Comparison of ENCODE assay signal across 8 mouse cellular contexts in the genomic region with DNA sequence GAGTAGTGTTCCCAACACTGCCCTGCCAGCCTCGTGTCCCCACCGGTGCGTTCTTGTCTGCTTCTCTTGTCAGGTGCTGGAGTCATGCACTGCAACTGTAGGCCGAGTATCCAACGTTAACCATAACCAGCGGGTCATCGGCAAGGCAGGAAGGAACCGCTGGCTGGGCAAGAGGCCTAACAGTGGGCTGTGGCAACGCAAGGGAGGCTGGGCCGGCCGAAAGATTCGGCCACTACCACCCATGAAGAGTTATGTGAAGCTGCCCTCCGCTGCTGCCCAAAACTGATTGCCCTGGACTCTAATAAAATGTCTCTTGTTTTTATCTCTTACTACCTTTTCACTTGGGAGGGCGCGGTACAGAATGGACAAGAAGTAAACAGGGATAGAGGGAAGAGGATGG. TPM values are rescaled to one million over a fixed set of nuclear protein-coding genes. Genes with fewer than 3 reads are reported as not detected.
A peak's percentile ranks its signal among the peaks of the same experiment; 100 is the strongest.
DNase-seq lines count a peak whose midpoint lies in the region; ATAC-seq and TF ChIP-seq lines count a peak whose summit lies in the region.

No protein-coding gene starts in this region.

- no peak for TF ChIP-seq CTCF in left cerebral cortex, adult 2 months (IDR thresholded peaks at IDR 0.05)
- no peak for TF ChIP-seq CTCF in midbrain, postnatal 0 days (IDR thresholded peaks at IDR 0.05)

- no peak for ATAC-seq in embryonic facial prominence, embryonic 12.5 days (ENCODE audit: insufficient number of reproducible peaks, insufficient read depth, low FRiP score, low TSS enrichment)
- no peak for ATAC-seq in intestine, embryonic 14.5 days (replicated peaks; ENCODE audit: low FRiP score, low TSS enrichment, low read depth)
- no peak for ATAC-seq in midbrain, postnatal 0 days (ENCODE audit: low FRiP score)

- peak overlapping the region; percentile 68 for H3K4me3 ChIP-seq in left cerebral cortex, adult 2 months
- H3K4me3 ChIP-seq in embryonic facial prominence, embryonic 12.5 days: peak overlapping the region; percentile 78
- peak overlapping the region; percentile 67 for H3K4me3 ChIP-seq in intestine, embryonic 14.5 days (ENCODE audit: low read depth, low read length)
- H3K4me3 ChIP-seq in midbrain, postnatal 0 days (ENCODE audit: low read depth, low read length): peak overlapping the region; percentile 50

- H3K4me2 ChIP-seq in embryonic facial prominence, embryonic 12.5 days (replicated peaks): peak overlapping the region; percentile 85
- H3K4me2 ChIP-seq in intestine, embryonic 14.5 days (ENCODE audit: low read length): peak overlapping the region; percentile 85
- peak overlapping the region; percentile 80 for H3K4me2 ChIP-seq in midbrain, postnatal 0 days (ENCODE audit: low read depth, low read length, poor library complexity, severe bottlenecking)

- intact Hi-C loops in left cerebral cortex, adult 2 months (cut with DNase I): loop anchor here (2.0 to 10.0 kb wide), 2 partner anchors 25 to 95 kb away; a partner anchor contains a TSS
- intact Hi-C loops in left cerebral cortex, postnatal 36 days (cut with DNase I): no loop called here

- peak overlapping the region; percentile 88 for H3K9ac ChIP-seq in embryonic facial prominence, embryonic 12.5 days
- peak overlapping the region; percentile 86 for H3K9ac ChIP-seq in intestine, embryonic 14.5 days (ENCODE audit: low read length)
- H3K9ac ChIP-seq in midbrain, postnatal 0 days (replicated peaks; ENCODE audit: low read length, poor library complexity, severe bottlenecking): peak overlapping the region; percentile 87

- peaks cover 38% of the 10 kb centered on the region for H3K36me3 ChIP-seq in embryonic facial prominence, embryonic 12.5 days
- peaks cover 38% of the 10 kb centered on the region for H3K36me3 ChIP-seq in intestine, embryonic 14.5 days (ENCODE audit: control insufficient read depth, insufficient read depth, low read length)
- H3K36me3 ChIP-seq in midbrain, postnatal 0 days (ENCODE audit: insufficient read depth, low read length): peaks cover 24% of the 10 kb centered on the region

- DNase-seq in left cerebral cortex, adult 2 months (ENCODE audit: extremely low spot score in 1 of 2, low spot score in 2 of 2): no peak
- no peak for DNase-seq in left cerebral cortex, postnatal 36 days (ENCODE audit: low spot score in 2 of 2)
- DNase-seq in intestine, embryonic 14.5 days (ENCODE audit: low spot score): peak; percentile 53
- DNase-seq in midbrain, postnatal 0 days (ENCODE audit: low spot score): no peak
- DNase-seq in left cerebral cortex, adult 11 months (ENCODE audit: low spot score): no peak
- DNase-seq in cerebellum, postnatal 4 days (ENCODE audit: low spot score in 2 of 2): no peak
- DNase-seq in Muller cell, postnatal 12 days (ENCODE audit: inconsistent ontology term): no peak

- 29% methylated on average over 15 of the region's 15 CpGs for WGBS in embryonic facial prominence, embryonic 12.5 days
- WGBS in intestine, embryonic 14.5 days: 33% methylated on average over 15 of the region's 15 CpGs
- 42% methylated on average over 15 of the region's 15 CpGs for WGBS in midbrain, postnatal 0 days

- H3K27me3 ChIP-seq in embryonic facial prominence, embryonic 12.5 days: no peaks in the 10 kb centered on the region
- H3K27me3 ChIP-seq in intestine, embryonic 14.5 days (replicated peaks; ENCODE audit: control insufficient read depth, insufficient read depth, low read length): no peaks in the 10 kb centered on the region
- H3K27me3 ChIP-seq in midbrain, postnatal 0 days (ENCODE audit: insufficient read depth, low read length): no peaks in the 10 kb centered on the region

- peaks cover 37% of the 10 kb centered on the region for H3K4me1 ChIP-seq in embryonic facial prominence, embryonic 12.5 days
- H3K4me1 ChIP-seq in intestine, embryonic 14.5 days (replicated peaks; ENCODE audit: control insufficient read depth, insufficient read depth, low read length): peaks cover 30% of the 10 kb centered on the region
- H3K4me1 ChIP-seq in midbrain, postnatal 0 days (ENCODE audit: insufficient read depth, low read length): peaks cover 16% of the 10 kb centered on the region; the same call in 1 of the 2 replicates

- peak overlapping the region; percentile 88 for H3K27ac ChIP-seq in left cerebral cortex, adult 2 months
- peak overlapping the region; percentile 96 for H3K27ac ChIP-seq in embryonic facial prominence, embryonic 12.5 days
- H3K27ac ChIP-seq in intestine, embryonic 14.5 days (ENCODE audit: low read depth): peak overlapping the region; percentile 95
- peak overlapping the region; percentile 91 for H3K27ac ChIP-seq in midbrain, postnatal 0 days (ENCODE audit: low read depth, low read length)

- no peaks in the 10 kb centered on the region for H3K9me3 ChIP-seq in embryonic facial prominence, embryonic 12.5 days
- 0 out of 2 replicates have a peak, but pooled peaks cover 2% of the 10 kb centered on the region for H3K9me3 ChIP-seq in intestine, embryonic 14.5 days (ENCODE audit: control insufficient read depth, low read length)
- H3K9me3 ChIP-seq in midbrain, postnatal 0 days (ENCODE audit: low read length): no peaks in the 10 kb centered on the region

RNA-seq across cellular contexts. Expression of a gene that starts 0.3 kb away (rescaled TPM):
- 10 to 100 TPM; 25.9 to 30.0 TPM for total RNA-seq in left cerebral cortex, adult 2 months (2021)
- total RNA-seq in left cerebral cortex, postnatal 36 days (2021): 10 to 100 TPM; 27.8 to 29.1 TPM
- 57.3 and 61.1 TPM in 2 replicates for polyA plus RNA-seq in embryonic facial prominence, embryonic 12.5 days (2016; fragmentation: Nextera tagmentation; extraction: Ambion mirVana)
- polyA plus RNA-seq in intestine, embryonic 14.5 days (2014; fragmentation: Nextera tagmentation; extraction: Ambion mirVana): 43.4 and 43.7 TPM in 2 replicates
- total RNA-seq in midbrain, postnatal 0 days (2014; rRNA removed): 83.5 and 92.4 TPM in 2 replicates
- 26.2 and 26.6 TPM in 2 replicates for polyA plus RNA-seq in midbrain, postnatal 0 days (2015; fragmentation: Nextera tagmentation; extraction: Ambion mirVana)

RNA-seq across cellular contexts. Expression of a gene that starts 3.8 kb away (rescaled TPM):
- total RNA-seq in left cerebral cortex, adult 2 months (2021): 10 to 100 TPM; 49.1 to 53.2 TPM
- total RNA-seq in left cerebral cortex, postnatal 36 days (2021): 10 to 100 TPM; 52.5 to 54.7 TPM
- polyA plus RNA-seq in embryonic facial prominence, embryonic 12.5 days (2016; fragmentation: Nextera tagmentation; extraction: Ambion mirVana): 98.1 and 102 TPM in 2 replicates
- polyA plus RNA-seq in intestine, embryonic 14.5 days (2014; fragmentation: Nextera tagmentation; extraction: Ambion mirVana): 134 and 144 TPM in 2 replicates
- 46.7 and 47.4 TPM in 2 replicates for total RNA-seq in midbrain, postnatal 0 days (2014; rRNA removed)
- 85.5 and 85.7 TPM in 2 replicates for polyA plus RNA-seq in midbrain, postnatal 0 days (2015; fragmentation: Nextera tagmentation; extraction: Ambion mirVana)

RNA-seq across cellular contexts. Expression of a gene that starts 4.0 kb away (rescaled TPM):
- total RNA-seq in left cerebral cortex, adult 2 months (2021): 10 to 100 TPM; 21.9 to 24.4 TPM
- 10 to 100 TPM; 19.9 to 21.7 TPM for total RNA-seq in left cerebral cortex, postnatal 36 days (2021)
- 28.5 and 29.8 TPM in 2 replicates for polyA plus RNA-seq in embryonic facial prominence, embryonic 12.5 days (2016; fragmentation: Nextera tagmentation; extraction: Ambion mirVana)
- polyA plus RNA-seq in intestine, embryonic 14.5 days (2014; fragmentation: Nextera tagmentation; extraction: Ambion mirVana): 42.1 and 45.7 TPM in 2 replicates
- total RNA-seq in midbrain, postnatal 0 days (2014; rRNA removed): 24.5 and 28.5 TPM in 2 replicates
- polyA plus RNA-seq in midbrain, postnatal 0 days (2015; fragmentation: Nextera tagmentation; extraction: Ambion mirVana): 20.0 and 22.2 TPM in 2 replicates

RNA-seq across cellular contexts. Expression of a gene that starts 20.5 kb away (rescaled TPM):
- total RNA-seq in left cerebral cortex, adult 2 months (2021): 1 to 10 TPM; 8.3 to 9.4 TPM
- 10 to 100 TPM; 10.3 to 11.0 TPM for total RNA-seq in left cerebral cortex, postnatal 36 days (2021)
- 130 and 134 TPM in 2 replicates for polyA plus RNA-seq in embryonic facial prominence, embryonic 12.5 days (2016; fragmentation: Nextera tagmentation; extraction: Ambion mirVana)
- polyA plus RNA-seq in intestine, embryonic 14.5 days (2014; fragmentation: Nextera tagmentation; extraction: Ambion mirVana): 54.0 and 56.6 TPM in 2 replicates
- total RNA-seq in midbrain, postnatal 0 days (2014; rRNA removed): 61.8 and 62.6 TPM in 2 replicates
- 22.5 and 22.9 TPM in 2 replicates for polyA plus RNA-seq in midbrain, postnatal 0 days (2015; fragmentation: Nextera tagmentation; extraction: Ambion mirVana)

RNA-seq across cellular contexts. Expression of a gene that starts 24.3 kb away (rescaled TPM):
- total RNA-seq in left cerebral cortex, adult 2 months (2021): 10 to 100 TPM; 14.9 to 15.7 TPM
- total RNA-seq in left cerebral cortex, postnatal 36 days (2021): 10 to 100 TPM; 14.9 to 16.5 TPM
- 62.6 and 67.6 TPM in 2 replicates for polyA plus RNA-seq in embryonic facial prominence, embryonic 12.5 days (2016; fragmentation: Nextera tagmentation; extraction: Ambion mirVana)
- 49.1 and 57.7 TPM in 2 replicates for polyA plus RNA-seq in intestine, embryonic 14.5 days (2014; fragmentation: Nextera tagmentation; extraction: Ambion mirVana)
- 26.9 and 27.6 TPM in 2 replicates for total RNA-seq in midbrain, postnatal 0 days (2014; rRNA removed)
- polyA plus RNA-seq in midbrain, postnatal 0 days (2015; fragmentation: Nextera tagmentation; extraction: Ambion mirVana): 47.1 and 52.2 TPM in 2 replicates
